Mouse (Mus musculus) layer of hippocampus, adult 9-11 months (tissue): Measurements from ENCODE around the gene Olfr902.
"Not testable (repeated sequence)": the region's sequence is repeated elsewhere in the genome, so short reads cannot be mapped to it uniquely, and the experiment has no call there.

Experiments used
- DNase-seq: peaks from one replicate; pipeline ENCODE4 v3.0.0; 2022

Gene Olfr902

DNA sequence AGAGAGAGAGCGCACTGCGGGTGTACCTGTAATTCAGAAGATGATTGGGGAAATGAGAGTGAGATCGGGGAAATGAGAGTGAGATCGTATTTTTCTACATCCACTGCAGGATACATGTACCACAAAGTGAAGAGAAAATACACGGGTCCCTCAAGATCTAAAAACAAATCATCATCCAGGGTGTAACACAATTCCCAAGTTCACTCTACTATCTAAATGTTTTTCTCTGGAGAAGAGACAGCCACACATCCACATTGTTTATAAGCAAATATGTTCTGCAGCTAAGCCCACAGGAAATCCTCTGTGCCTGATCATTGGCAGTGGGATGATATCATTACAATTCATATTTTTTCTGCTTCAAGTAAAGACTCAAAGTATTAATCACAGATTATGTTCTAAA is at the start of gene Olfr902:
TSS of gene Olfr902 (plus strand) at position 301 of the 400 bp plus-strand sequence.
- DNase-seq = no peak

DNA sequence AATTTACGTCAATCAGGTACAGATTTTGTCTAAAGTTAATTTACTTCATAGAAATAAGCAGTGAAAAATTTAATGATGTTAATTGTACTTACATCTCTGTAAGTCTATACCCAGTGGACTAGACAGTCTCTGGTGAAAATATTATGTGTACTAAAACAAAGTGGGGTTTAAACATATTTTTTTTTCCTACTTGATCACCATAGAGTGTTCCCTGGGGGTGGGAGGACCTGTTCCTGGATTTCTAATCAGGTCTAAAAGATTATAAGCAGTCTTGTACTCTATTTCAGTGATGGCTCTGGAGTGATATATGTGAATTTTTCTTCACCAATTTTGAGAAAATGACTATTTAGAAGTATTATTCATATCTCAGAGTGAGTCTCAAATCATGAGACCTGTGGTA is 46.1 kb upstream of the Olfr902 start, which contains the start of gene Olfr147:
TSS of gene Olfr147 (plus strand) at position 301 of the 400 bp plus-strand sequence.
- DNase-seq = no peak

DNA sequence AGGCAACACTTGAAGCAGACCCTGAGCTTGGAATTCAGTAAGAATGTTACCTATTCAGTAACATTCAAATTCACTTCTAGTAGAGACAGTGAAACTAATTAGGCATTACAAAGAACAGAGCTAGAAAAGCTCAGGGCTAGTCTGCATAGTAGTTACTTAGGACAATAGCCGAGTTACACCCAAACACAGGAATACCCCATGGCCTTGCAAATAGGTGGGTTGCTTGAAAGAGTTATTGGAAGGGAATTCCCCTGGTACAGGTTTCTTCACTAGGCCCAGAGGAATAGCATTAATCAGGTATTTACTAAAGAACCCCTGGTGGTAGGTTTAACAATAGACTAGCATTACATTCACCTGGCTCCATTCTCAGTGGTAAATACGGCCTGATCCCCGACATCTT is 40.0 kb upstream of the Olfr902 start:
- not testable (repeated sequence) for DNase-seq

GRCm38 (mm10) chr9:38413502-38413901 is 34.0 kb upstream of the Olfr902 start:
- not testable (repeated sequence) for DNase-seq

DNA sequence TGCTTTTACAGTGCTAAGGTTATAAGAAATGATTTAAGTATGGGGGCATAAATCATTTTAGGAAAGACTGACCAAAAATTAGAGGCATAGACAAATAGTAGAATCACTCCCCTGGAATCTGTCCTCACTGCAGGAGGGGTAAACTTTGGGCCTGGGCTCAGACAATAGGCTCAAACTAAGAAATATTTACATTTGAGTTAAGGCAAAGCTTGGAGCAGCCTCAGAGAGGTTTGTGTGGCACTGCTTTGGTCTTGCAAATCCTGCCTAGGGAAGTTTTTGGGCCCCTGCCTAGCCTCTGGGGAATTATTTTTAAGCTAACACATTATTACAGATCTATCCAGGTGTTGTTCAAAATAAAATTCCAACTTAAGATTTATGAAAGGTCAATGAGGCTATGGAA is 23.7 kb upstream of the Olfr902 start:
- no peak for DNase-seq

- no peak for DNase-seq
Measured at GRCm38 (mm10) chr9:38427026-38427425, 20.4 kb upstream of the Olfr902 start.

GRCm38 (mm10) chr9:38429155-38429554 is 18.3 kb upstream of the Olfr902 start, which contains the start of gene Olfr901:
Olfr901 (plus strand) TSS chr9:38429455.
- DNase-seq = no peak

- no peak for DNase-seq
Measured at GRCm38 (mm10) chr9:38462844-38463243, 15.4 kb downstream of the Olfr902 start, which contains the start of gene Olfr904. Olfr904 (plus strand) TSS chr9:38463144.

DNA sequence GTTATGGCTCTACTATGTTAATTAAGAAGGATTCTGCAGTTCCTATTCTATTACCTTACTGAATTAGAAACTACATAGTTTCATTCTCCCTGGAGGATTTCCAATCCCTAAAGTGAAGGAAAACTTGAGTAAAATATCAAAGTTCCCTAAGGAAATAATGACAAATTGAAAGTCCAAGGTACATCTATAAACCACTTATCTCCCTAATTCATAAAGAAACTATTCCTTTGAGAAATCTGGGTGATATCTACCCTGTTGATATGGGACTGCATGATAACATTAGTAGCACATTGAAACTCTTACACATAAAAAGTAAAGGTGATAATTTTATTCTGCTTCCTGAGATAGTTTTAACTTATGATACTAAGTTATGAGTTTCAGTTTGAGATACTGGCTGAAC is 23.4 kb downstream of the Olfr902 start, which contains the start of gene Olfr905:
TSS of gene Olfr905 (plus strand) at position 301 of the 400 bp plus-strand sequence.
- no peak for DNase-seq

DNA sequence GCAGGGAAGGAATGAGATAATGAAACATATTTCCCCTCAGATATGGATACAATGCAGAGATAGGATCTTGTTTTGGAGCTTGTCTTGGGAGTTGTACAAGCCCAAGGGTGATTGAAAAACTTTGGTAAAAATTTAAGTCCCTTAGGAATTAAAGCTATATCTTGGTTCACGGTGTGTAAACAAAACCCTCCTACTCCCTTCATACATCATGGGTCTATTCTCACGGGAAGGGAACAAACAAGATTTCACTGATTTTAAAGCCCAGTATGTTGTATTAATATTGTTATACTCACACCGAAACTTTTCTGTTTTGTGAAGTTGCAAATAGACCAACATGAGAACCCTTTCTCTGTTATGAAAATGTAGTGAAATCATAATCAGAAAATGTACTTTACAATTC is 39.3 kb downstream of the Olfr902 start, which contains the start of gene Olfr906:
TSS of gene Olfr906 (plus strand) at position 301 of the 400 bp plus-strand sequence.
- DNase-seq = no peak

DNA sequence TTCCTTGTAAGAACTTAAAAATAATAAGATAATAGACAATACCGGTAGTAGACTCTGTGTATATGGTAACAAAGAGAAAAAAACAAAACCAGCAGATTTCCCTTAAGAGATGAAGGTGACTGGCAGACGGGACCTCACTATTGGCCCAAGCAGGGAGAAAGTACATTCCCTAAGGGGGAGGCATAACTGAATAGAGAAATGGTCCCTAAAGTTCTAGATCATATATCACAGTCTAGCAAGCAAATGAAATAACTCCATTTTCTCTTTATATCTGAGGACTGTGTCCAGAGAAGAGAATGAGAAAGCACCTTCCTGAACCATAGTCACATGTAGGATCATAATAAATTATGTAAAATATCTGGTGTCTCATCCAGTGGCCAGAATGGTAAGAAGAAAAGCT is 48.0 kb downstream of the Olfr902 start, which contains the start of gene Olfr907:
TSS of gene Olfr907 (plus strand) at position 301 of the 400 bp plus-strand sequence.
- DNase-seq = no peak
